Mouse (Mus musculus) hindbrain, embryonic 15.5 days (tissue): ENCODE data around the gene Nfib. TPM values are rescaled to one million over a fixed set of nuclear protein-coding genes. Genes with fewer than 3 reads are reported as not detected.
A peak's percentile ranks its signal among the peaks of the same experiment; 100 is the strongest.

Experiments
- ATAC-seq: fragments of 200-750 bp; cut with Nextera tagmentation; 2 replicates; pipeline ENCODE4 v1.8.0; 2017; ENCODE audit warnings: low read depth, moderate number of reproducible peaks, moderate TSS enrichment; ENCODE audit not compliant: low FRiP score
- H3K27ac ChIP-seq: fragments of 300-500 bp; sonication (generic); replicated peaks from 2 replicates; pipeline ENCODE4 v1.5.1; 2015; ENCODE audit warnings: mild to moderate bottlenecking, inconsistent platforms
- H3K27me3 ChIP-seq: fragments of 300-500 bp; sonication (generic); 2 replicates; pipeline ENCODE4 v1.6.1; 2015; ENCODE audit warnings: control low read depth, inconsistent platforms
- H3K36me3 ChIP-seq: fragments of 300-500 bp; sonication (generic); 2 replicates; pipeline ENCODE4 v1.6.1; 2015; ENCODE audit warnings: control low read depth, inconsistent platforms
- H3K4me1 ChIP-seq: fragments of 300-500 bp; sonication (generic); replicated peaks from 2 replicates; pipeline ENCODE4 v1.6.1; 2015; ENCODE audit warnings: control low read depth, inconsistent platforms
- H3K4me2 ChIP-seq: fragments of 300-500 bp; sonication (generic); 2 replicates; pipeline ENCODE4 v1.6.1; 2015; ENCODE audit warnings: moderate library complexity, mild to moderate bottlenecking, inconsistent platforms
- H3K4me3 ChIP-seq: fragments of 300-500 bp; sonication (generic); 2 replicates; pipeline ENCODE4 v1.5.1; 2015; ENCODE audit warnings: mild to moderate bottlenecking, inconsistent platforms
- H3K9ac ChIP-seq: fragments of 300-500 bp; sonication (generic); 2 replicates; pipeline ENCODE4 v1.6.1; 2015; ENCODE audit warnings: inconsistent platforms
- H3K9me3 ChIP-seq: fragments of 300-500 bp; sonication (generic); 2 replicates; pipeline ENCODE4 v1.6.1; 2016; ENCODE audit warnings: control low read depth, inconsistent platforms
- WGBS: fragments of 180-500 bp; shearing (Covaris S2); methylation state at CpG from one replicate; pipeline ENCODE4 v1.1.7; 2015; 5-methylcytosine and 5-hydroxymethylcytosine counted together
- polyA plus RNA-seq: library from polyadenylated mRNA; unstranded; fragments of >200 nt; fragmentation: Nextera tagmentation; extraction: Ambion mirVana; gene quantifications from 2 replicates; pipeline ENCODE4 v1.2.1, GENCODE M21; 2015

Gene Nfib
- polyA plus RNA-seq, 1 experiment from 2014 or later, result 72.5 TPM

DNA sequence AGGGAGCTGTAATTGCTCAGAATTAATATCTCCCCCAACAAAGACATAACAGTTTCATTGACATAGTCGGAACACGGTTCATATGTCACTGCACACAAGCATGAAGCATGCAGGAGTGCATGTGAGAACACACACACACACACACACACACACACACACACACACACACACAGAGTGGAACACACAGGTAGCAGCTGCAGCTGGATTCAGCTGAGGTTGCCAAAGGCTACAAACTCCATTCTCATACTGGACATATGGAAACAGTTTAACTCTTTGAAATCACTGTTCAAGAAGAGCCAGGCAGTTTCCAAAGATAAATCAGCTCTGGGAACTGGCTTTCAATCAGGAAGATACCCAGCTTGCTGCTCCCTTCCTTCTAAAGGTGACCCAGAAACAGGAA lies 462 bp upstream of the Nfib start:
- ATAC-seq, result no peak
- peaks cover 26% of the 10 kb centered on the region for H3K4me1 ChIP-seq
- H3K27ac ChIP-seq, result no peak overlapping the region; the same call in none of the 2 replicates
- H3K36me3 ChIP-seq, result no peaks in the 10 kb centered on the region
- H3K9ac ChIP-seq, result no peak overlapping the region
- WGBS, result 29% methylated on average over 2 of the region's 2 CpGs
- no peak overlapping the region for H3K4me2 ChIP-seq
- H3K4me3 ChIP-seq, result no peak overlapping the region
- H3K27me3 ChIP-seq, result peaks cover 2% of the 10 kb centered on the region; the same call in 1 of the 2 replicates
- H3K9me3 ChIP-seq, result no peaks in the 10 kb centered on the region

DNA sequence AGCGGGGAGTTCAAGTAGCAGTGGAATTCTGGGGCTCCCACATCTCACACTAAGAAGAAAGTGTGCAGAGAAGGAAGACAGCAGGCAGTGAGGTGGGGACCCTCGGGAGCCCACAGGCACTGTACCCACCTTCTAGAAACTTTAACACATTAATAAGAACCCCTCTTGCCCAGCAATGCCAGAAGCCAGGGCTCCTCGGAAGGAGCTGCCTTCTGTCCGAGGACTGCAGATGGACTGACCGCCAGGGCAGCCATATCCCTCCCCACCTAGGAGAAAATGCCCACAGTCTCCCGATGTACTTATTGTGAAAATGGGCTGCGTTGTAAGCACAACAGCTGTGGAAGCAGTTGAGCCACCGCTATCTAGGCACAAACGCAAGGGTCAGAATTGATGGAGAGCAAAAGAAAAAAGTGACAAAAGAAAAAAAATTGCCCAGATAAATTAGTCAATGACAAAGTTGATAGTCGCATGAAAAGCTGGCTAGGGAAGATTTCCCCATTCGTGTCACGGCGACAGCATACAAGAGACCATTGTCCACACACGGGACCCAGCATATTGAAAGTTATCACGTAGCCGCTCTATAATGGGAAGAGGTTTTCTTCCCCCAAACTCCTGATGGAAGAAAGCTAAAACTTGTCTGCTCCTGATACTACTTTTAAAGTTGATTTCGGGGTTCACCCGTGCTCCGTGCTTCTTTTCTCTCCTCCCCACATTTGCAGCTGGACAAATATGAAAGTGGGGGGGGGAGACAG lies 1.3 kb downstream of the Nfib start:
- 0 out of 2 replicates have a peak, but pooled peaks have one; percentile 43 for ATAC-seq

DNA sequence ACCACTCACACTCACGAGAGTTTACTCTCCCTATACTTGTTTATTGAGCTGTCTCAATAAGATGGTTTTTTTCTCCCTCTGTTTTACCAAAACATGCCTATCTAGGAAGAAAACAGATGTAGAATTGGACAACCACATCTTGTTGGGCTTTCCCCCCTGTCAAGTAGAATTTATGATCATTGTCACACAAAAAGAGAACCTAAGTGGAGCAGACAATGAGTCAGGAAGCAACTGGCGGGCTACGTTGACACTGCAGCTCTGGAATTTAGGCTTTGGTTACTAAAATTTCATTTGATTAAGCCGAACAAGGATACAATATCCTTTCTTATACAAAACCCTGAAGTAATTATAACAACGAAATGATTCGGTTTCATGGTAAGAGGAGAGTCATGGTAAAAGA lies 2.7 kb downstream of the Nfib start:
- WGBS, result 64% methylated on average over 6 of the region's 6 CpGs
- no peak for ATAC-seq

More for the DNA sequence above, 1.3 kb downstream of the Nfib start:
- H3K4me2 ChIP-seq, result peak overlapping the region; percentile 38
- H3K4me3 ChIP-seq, result peak overlapping the region; percentile 14
- H3K9ac ChIP-seq, result 0 out of 2 replicates have a peak overlapping the region, but pooled peaks have one; percentile 7
- H3K27me3 ChIP-seq, result peaks cover 2% of the 10 kb centered on the region; the same call in 1 of the 2 replicates
- 31% methylated on average over 19 of the region's 19 CpGs for WGBS
- H3K9me3 ChIP-seq, result no peaks in the 10 kb centered on the region
- H3K36me3 ChIP-seq, result no peaks in the 10 kb centered on the region
- H3K4me1 ChIP-seq, result peaks cover 31% of the 10 kb centered on the region
- peak overlapping the region; percentile 66 for H3K27ac ChIP-seq

DNA sequence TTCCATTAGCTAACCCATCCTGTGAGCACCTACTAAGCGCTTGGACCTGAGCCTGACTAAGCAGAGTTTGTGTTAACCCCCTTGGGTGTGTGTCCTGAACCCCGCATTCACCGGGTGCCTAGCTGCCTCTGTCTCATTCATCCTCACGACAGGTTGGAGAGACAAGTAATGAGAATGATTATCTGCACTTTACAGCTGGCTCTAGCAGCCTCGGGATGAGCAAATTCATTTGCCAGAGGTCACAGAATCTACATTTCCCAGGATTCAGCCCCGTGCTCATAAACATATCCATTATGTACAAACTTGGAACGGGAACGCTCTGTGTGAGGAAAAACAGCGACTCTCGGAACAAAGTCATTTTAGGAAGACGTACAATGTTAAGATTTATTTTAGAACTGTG lies 6.0 kb downstream of the Nfib start:
- 0 out of 2 replicates have a peak, but pooled peaks have one; percentile 21 for ATAC-seq
- no peaks in the 10 kb centered on the region for H3K36me3 ChIP-seq
- H3K9me3 ChIP-seq, result no peaks in the 10 kb centered on the region
- H3K27me3 ChIP-seq, result no peaks in the 10 kb centered on the region
- H3K9ac ChIP-seq, result no peak overlapping the region
- peaks cover 12% of the 10 kb centered on the region for H3K4me1 ChIP-seq
- 44% methylated on average over 11 of the region's 11 CpGs for WGBS
- H3K4me2 ChIP-seq, result no peak overlapping the region
- no peak overlapping the region for H3K27ac ChIP-seq
- H3K4me3 ChIP-seq, result no peak overlapping the region

More for the DNA sequence above, 2.7 kb downstream of the Nfib start:
- H3K27ac ChIP-seq, result no peak overlapping the region
- peaks cover 2% of the 10 kb centered on the region; the same call in 1 of the 2 replicates for H3K27me3 ChIP-seq
- no peak overlapping the region for H3K9ac ChIP-seq
- no peaks in the 10 kb centered on the region for H3K36me3 ChIP-seq
- H3K4me1 ChIP-seq, result peaks cover 31% of the 10 kb centered on the region
- H3K9me3 ChIP-seq, result no peaks in the 10 kb centered on the region
- no peak overlapping the region for H3K4me2 ChIP-seq
- H3K4me3 ChIP-seq, result no peak overlapping the region

DNA sequence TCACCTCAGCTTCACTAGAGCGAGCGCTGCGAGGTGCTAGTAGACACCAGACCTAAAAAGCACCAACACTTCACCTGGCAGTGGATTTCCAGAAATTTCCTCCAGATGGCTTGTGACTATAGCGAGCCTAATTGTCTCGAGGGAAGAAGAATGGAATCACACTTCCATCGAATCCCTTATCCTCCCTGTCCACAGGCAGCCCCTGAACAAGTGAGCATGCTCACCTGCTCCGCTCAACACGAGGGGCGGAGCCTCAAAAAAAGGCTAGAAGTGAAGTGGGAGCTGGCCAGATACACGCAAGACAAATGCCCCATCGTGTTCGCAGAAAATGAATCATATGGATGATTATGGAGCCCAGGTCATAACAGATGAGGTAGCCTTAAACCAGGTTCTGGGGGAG lies 6.9 kb downstream of the Nfib start:
- WGBS, result 87% methylated on average over 12 of the region's 12 CpGs
- Histone ChIP-seq H3K9me3 (no peaks in the 10 kb centered on the region), H3K27ac (no peak overlapping the region), H3K9ac (no peak overlapping the region), H3K27me3 (no peaks in the 10 kb centered on the region), H3K36me3 (no peaks in the 10 kb centered on the region), H3K4me2 (no peak overlapping the region), H3K4me1 (peaks cover 5% of the 10 kb centered on the region), H3K4me3 (no peak overlapping the region)
- no peak for ATAC-seq

DNA sequence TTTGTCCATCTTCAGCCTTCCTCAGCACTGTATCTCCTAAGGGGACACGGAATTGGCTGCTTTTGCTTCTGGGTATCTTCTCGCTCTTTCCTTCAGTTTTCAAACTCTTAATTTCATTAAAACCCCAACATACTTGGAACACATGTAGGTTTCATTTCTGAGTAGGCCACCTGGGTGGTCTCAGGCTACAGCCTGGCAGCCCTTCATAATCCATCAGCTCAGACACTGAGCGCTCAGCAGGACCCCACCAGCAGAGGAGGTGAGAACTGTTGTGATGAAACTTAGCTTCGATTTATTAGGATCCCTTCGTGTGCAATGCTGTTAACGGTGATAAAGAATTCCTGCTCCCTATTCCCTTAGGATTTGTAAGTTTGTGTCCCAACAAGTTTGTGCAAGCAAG lies 8.4 kb downstream of the Nfib start:
- no peaks in the 10 kb centered on the region for H3K27me3 ChIP-seq
- no peak overlapping the region for H3K4me3 ChIP-seq
- H3K9me3 ChIP-seq, result no peaks in the 10 kb centered on the region
- ATAC-seq, result no peak
- no peak overlapping the region for H3K4me2 ChIP-seq
- no peak overlapping the region for H3K9ac ChIP-seq
- no peak overlapping the region for H3K27ac ChIP-seq
- H3K4me1 ChIP-seq, result peaks cover 12% of the 10 kb centered on the region
- WGBS, result 61% methylated on average over 6 of the region's 6 CpGs
- H3K36me3 ChIP-seq, result no peaks in the 10 kb centered on the region

DNA sequence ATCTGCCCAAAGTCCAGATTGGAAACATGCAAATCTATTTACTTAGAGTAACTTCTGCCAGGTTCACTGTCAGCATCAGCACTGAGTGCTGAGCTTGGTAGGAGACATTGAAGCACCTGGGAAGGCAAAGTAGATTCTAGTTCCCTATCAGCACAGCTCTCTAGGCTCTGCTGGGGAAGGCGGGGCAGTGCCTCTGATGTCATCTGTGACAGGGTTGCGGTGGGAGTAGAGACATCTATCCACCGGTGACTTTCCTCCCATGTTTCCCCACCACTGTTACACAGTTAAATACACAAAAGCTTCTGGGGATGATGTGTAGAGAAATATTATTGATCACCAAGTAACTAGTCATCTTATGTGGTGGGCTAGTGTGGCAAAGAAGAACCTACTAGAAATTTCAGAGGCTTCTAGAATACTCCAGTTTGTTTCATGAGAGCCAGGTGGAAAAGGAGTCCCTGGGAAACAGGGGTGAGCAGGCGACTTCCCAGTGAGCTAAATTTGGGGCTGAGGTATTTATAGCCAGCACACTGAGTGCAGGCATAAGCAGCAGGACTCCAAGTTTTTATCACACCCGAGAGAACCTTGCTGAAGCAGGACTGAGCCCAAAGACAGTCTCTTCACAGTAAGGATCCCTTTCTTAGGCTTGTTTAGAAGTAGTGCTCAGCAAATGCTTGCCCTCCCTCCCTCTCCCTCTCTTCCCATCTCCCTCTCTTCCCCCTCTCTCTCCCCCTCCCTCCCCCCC lies 9.6 kb downstream of the Nfib start:
- no peaks in the 10 kb centered on the region for H3K36me3 ChIP-seq
- H3K9me3 ChIP-seq, result no peaks in the 10 kb centered on the region
- H3K4me2 ChIP-seq, result no peak overlapping the region
- no peak overlapping the region for H3K4me3 ChIP-seq
- no peaks in the 10 kb centered on the region for H3K27me3 ChIP-seq
- H3K4me1 ChIP-seq, result peaks cover 22% of the 10 kb centered on the region
- no peak overlapping the region for H3K9ac ChIP-seq
- ATAC-seq, result no peak
- WGBS, result 79% methylated on average over 5 of the region's 5 CpGs
- no peak overlapping the region for H3K27ac ChIP-seq

DNA sequence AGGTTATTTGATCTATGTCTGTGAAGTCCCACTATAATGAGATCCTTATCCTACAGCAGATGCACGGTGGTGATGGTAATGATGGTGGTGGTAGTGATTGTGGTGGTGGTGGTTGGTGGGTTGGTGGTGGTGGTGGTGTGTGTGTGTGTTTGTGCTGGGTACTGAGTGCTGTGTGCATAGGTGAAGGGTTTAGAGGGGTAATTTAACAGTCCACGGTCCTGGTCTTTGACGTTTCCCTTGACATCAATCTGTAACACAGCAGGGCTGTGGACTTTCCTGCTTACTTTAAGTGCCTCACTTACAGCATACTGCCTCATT lies 13.6 kb downstream of the Nfib start:
- H3K4me2 ChIP-seq, result no peak overlapping the region
- H3K4me1 ChIP-seq, result peaks cover 25% of the 10 kb centered on the region
- H3K4me3 ChIP-seq, result no peak overlapping the region
- no peak for ATAC-seq
- 38% methylated on average over 3 of the region's 3 CpGs for WGBS
- H3K9ac ChIP-seq, result no peak overlapping the region
- H3K27me3 ChIP-seq, result no peaks in the 10 kb centered on the region
- no peaks in the 10 kb centered on the region for H3K9me3 ChIP-seq
- peak overlapping the region; percentile 61 for H3K27ac ChIP-seq
- H3K36me3 ChIP-seq, result no peaks in the 10 kb centered on the region

DNA sequence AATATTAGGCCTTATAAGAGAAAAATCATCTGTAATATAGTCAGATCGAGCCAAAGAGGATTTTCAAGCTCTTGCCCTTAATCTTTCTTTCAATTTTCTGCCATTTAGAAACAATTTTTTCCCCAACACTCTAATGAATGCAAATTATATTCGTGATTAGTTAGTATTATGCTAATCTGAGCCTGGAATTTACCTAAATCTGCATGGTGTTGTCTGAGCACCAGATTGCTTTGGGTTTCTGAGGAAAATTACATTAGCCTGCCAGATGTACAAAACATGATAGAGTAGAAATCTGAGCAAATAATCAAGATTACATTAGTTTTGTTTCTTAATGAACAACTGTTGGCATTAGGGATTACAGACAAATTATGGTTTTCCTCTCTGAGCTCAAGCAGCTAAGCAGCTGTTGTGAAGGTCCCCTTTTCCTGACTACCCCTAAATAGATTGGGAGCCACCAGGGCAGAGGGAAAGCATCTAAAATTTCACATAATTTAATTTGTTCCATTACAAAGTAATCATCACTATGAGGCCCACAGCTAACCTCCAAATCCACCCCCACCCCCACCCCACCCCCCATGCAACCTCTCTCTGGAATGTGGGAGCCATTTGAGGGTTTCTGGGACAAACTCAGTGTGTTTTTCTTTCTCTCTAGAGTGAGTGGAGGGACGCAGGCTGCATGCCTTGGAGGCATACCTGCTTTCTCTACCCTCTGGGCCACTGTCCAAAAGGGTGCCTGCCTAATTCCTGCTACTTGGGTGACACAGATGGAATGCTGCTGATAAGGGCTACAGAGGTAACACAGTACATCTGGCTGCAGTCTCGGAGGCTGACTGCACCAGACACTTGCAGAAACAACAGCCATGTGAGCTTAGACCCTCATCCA lies 14.2 kb downstream of the Nfib start:
- H3K4me3 ChIP-seq, result no peak overlapping the region
- H3K9me3 ChIP-seq, result no peaks in the 10 kb centered on the region
- ATAC-seq, result no peak
- H3K36me3 ChIP-seq, result no peaks in the 10 kb centered on the region
- no peak overlapping the region for H3K9ac ChIP-seq
- no peaks in the 10 kb centered on the region for H3K27me3 ChIP-seq
- peak overlapping the region; percentile 61 for H3K27ac ChIP-seq
- 28% methylated on average over 4 of the region's 4 CpGs for WGBS
- no peak overlapping the region for H3K4me2 ChIP-seq
- peaks cover 25% of the 10 kb centered on the region for H3K4me1 ChIP-seq

DNA sequence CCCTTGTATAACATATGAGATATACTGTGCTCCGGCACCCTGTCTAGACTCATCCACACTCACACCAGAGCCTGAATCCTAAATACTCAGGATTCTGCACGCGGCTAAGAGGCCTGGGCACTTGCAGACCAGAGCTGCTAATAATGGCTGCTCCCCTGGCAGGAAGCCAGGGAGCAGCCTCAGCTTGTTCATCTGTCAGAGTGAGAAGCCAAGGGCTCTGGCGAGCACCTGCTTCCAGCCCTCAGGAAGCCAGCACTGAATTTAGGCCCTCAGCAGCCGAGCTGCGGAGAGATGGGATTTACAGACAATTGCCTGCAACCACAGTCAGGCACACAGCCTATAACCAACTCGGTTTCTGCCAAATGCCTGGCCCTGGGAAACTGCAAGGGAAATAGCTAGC lies 15.3 kb downstream of the Nfib start:
- H3K9ac ChIP-seq, result no peak overlapping the region
- H3K9me3 ChIP-seq, result no peaks in the 10 kb centered on the region
- H3K27me3 ChIP-seq, result no peaks in the 10 kb centered on the region
- WGBS, result 13% methylated on average over 7 of the region's 7 CpGs
- H3K36me3 ChIP-seq, result no peaks in the 10 kb centered on the region
- ATAC-seq, result peak; percentile 93
- H3K4me2 ChIP-seq, result no peak overlapping the region
- no peak overlapping the region for H3K4me3 ChIP-seq
- peaks cover 25% of the 10 kb centered on the region for H3K4me1 ChIP-seq
- peak overlapping the region; percentile 63 for H3K27ac ChIP-seq

DNA sequence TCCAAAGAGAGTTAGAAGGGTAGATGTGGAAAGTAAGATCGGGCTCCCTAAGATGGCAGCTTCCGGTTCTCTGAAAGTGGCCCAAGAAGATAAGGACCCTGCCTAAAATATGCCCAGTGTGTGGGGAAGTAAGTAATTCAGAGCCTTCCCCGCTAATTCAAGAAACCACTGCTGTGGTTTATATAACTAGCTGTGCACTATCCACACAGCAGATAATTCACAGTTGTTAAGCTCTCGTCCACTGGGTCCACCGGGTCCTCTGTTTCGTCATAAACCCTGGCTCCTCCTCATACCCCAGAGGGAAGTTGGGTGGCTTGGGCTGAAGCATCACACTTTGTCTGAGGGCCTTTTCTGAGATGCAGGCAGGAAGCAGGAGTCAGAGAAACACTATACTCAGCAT lies 19.5 kb downstream of the Nfib start:
- 92% methylated on average over 6 of the region's 6 CpGs for WGBS
- Histone ChIP-seq H3K27ac (no peak overlapping the region), H3K4me3 (no peak overlapping the region), H3K27me3 (no peaks in the 10 kb centered on the region), H3K9me3 (no peaks in the 10 kb centered on the region), H3K4me1 (peaks cover 12% of the 10 kb centered on the region; the same call in 1 of the 2 replicates), H3K9ac (no peak overlapping the region), H3K36me3 (no peaks in the 10 kb centered on the region), H3K4me2 (no peak overlapping the region)
- no peak for ATAC-seq
